Mouse (Mus musculus) 416B (cell line): ENCODE data around the gene Erf.
A peak's percentile ranks its signal among the peaks of the same experiment; 100 is the strongest.

Experiments used
- DNase-seq: peaks from one replicate; pipeline ENCODE4 v3.0.0; 2011; ENCODE audit warnings: low read depth

The Erf gene

GRCm38 (mm10) chr7:25279861-25280791 is 29.6 kb upstream of the Erf start:
- DNase-seq, result peak; percentile 92

GRCm38 (mm10) chr7:25279076-25279860 is 28.7 kb upstream of the Erf start:
- DNase-seq, result peak; percentile 86

- DNase-seq, result peak; percentile 95
These were observed 27.9 kb upstream of the Erf start for GRCm38 (mm10) chr7:25278341-25279075.

- no peak for DNase-seq
These were observed 27.4 kb upstream of the Erf start for GRCm38 (mm10) chr7:25277998-25278340.

DNA sequence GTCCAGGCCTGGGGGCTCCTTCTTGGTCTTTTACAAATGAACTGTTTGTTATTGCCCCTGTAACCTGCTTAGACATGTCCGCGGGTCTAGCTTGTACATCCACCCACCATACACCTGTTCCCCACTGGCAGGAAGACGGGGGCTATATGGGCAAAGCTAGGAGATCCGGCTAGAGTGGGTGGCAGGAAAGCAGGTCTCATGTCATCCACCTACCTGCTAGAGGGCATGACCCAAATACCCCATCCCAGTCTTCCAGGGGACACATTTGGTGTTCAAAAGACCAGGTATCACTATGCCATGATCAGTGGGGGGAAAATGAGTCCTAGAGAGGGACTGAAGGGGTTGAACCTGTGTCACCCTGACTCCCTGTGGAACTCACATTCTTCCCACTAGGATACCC is 26.8 kb upstream of the Erf start:
- DNase-seq, result no peak

- DNase-seq, result no peak
These were observed 25.2 kb upstream of the Erf start for GRCm38 (mm10) chr7:25275555-25276298.

- DNase-seq, result no peak
These were observed 24.4 kb upstream of the Erf start for GRCm38 (mm10) chr7:25274996-25275395.

GRCm38 (mm10) chr7:25274571-25274970 is 24.0 kb upstream of the Erf start:
- peak; percentile 76 for DNase-seq

DNA sequence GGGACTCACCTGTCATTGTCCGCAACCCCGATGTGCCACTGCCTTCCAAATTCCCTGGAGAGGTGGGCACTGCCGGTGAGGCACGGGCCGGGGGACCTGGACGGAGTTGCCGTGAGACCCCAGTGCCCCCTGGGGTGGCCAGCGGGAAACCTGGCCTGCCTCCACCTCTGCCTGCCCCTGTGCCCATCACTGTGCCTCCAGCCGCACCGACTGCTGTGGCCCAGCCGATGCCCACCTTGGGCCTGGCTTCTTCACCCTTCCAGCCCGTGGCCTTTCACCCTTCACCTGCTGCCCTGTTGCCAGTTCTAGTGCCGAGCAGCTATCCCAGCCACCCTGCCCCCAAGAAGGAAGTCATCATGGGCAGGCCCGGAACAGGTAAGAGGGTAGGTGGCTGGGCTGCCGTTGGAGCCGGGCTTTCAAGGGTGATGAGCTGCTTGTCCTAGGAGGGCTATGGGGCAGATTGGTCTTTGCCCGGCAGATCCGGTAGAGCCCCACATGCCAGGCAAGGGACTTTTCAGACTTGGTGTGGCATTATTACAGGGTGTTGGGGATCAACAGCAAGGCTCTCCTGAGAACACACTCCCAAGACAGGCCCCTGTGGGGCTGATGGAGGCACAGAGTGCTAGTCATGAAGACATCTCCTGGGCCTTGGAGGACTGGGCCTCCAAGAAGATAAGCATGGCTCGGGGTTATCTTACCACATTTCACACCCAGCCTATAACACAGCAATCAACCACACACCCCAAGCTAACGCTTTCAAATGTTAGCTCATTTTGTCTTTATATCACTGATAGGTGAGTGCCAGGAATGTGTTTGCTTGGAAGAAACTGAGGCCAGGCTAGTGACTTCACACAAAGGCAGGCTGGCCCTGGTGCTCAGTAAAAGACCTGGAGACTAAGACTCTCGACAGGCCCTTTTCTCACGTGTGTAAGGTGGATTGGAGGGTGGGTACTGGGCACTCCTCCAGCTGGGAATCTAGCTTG is 23.0 kb upstream of the Erf start:
- no peak for DNase-seq

DNA sequence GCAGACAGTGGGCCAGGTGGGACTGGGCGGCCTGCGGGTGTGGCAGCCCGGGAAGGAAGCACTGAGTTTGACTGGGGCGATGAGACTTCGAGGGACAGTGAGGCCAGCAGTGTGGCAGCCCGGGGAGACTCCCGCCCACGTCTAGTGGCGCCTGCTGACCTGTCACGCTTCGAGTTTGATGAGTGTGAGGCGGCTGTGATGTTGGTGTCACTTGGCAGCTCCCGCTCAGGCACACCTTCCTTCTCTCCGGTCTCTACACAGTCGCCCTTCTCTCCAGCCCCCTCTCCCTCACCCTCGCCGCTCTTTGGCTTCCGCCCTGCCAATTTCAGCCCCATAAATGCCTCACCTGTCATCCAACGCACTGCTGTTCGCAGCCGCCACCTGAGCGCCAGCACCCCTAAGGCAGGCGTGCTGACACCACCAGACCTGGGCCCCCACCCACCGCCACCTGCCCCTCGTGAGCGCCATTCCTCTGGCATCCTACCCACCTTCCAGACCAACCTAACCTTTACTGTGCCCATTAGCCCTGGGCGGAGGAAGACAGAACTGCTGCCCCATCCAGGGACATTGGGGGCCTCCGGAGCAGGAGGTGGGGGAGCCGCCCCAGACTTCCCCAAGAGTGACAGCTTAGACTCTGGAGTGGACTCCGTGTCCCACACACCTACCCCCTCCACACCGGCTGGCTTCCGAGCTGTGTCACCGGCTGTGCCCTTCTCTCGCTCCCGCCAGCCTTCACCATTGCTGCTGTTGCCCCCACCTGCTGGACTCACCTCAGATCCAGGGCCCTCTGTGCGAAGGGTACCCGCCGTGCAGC is 22.1 kb upstream of the Erf start:
- DNase-seq, result no peak

DNA sequence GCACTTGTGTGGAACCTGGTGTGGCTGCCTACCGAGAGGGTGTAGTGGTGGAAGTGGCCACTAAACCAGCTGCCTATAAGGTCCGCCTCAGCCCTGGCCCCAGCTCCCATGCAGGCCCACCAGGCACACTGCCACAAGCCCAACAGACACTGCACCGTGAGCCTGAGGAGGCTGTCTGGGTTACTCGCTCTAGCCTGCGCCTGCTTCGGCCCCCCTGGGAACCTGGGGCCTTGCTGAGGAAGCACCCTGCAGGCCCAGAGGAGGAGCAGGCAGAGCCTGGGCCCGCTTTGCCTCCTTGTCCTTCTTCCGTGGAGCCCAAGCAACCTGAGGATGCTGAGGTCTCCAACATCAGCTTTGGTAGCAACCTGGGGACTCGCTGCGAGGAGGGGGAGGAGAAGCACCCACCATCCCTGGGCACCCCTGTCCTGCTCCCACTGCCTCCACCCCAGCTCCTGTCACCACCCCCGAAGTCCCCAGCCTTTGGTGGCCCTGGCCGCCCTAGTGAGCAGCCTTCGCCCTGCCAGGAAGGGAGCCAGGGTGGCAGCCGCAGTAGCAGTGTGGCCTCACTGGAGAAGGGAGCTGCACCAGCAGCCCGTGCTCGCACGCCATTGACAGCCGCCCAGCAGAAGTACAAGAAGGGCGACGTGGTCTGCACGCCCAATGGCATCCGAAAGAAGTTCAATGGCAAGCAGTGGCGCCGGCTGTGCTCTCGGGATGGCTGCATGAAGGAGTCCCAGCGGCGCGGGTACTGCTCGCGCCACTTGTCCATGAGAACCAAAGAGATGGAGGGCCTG is 21.3 kb upstream of the Erf start:
- DNase-seq, result no peak

DNA sequence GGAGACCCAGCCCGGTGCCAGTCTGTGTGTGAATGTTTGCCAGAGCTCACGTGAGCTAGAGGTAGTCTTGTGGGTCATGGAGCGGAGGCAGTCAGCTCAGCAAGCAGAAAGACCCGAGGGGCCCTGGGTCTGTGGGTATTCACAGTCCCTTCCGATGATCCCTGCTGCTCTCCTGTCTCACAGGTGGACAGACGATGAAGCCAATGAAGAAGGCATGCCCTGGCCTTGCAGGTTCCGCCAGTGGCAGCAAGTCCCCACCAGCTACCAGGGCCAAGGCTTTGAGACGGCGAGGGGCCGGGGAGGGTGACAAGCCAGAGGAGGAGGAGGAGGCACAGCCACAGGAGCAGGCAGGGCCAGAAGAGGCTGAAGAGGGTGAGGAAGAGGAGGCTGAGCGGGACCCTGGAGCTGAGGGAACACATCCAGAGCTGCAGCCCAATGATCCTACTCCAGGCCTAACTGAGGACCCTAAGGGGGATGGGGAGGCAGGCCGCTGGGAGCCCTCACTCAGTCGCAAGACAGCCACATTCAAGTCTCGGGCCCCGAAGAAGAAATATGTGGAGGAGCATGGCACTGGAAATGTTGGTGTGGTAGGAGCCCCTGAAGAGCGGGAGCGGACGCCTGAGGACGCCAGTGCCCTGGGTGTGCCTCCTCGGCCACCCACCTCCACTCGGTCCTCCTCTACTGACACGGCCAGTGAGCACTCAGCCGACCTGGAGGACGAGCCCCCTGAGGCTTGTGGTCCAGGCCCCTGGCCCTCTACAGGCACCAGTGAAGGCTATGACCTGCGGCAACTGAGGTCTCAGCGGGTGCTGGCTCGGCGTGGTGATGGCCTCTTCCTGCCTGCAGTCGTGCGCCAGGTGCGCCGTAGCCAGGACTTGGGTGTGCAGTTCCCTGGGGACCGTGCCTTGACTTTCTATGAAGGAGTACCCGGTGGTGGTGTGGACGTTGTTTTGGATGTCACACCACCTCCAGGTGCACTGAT is 20.4 kb upstream of the Erf start:
- DNase-seq, result no peak

DNA sequence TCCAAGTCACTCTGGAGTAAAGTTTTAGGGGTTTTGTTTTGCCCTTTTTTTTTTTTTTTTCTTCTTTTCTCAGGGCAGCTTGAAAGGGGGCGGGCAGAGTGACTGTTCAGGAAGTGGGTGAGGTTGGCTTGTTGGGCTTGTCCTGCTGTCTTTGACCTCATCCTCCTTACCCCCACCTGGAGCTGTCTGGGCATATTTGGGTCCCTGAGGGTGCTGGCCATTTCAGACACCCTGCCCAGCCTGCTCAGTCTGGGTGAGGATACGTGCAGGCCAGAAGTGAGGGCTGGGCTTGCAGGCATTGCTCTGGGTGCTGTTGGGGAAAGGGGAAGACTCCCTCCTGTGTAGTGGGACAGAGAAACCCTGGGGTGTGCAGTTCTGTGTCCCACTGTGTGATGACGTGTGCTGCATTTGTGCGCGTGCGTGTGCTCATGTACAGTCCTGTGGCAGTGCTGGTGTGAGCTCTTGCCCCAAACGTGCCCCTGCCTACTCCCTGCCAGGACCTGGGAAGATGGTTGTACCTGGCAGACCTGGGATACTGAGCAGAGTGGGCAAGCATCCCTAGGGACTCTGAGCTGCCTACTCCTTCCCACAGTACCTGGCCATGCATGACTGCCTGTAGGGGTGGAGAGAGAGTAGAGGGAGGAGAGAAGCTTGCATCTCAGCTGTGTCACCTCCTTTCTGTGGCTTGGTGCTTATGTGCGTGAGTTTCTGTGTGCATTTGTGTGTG is 19.1 kb upstream of the Erf start:
- peak; percentile 73 for DNase-seq

DNA sequence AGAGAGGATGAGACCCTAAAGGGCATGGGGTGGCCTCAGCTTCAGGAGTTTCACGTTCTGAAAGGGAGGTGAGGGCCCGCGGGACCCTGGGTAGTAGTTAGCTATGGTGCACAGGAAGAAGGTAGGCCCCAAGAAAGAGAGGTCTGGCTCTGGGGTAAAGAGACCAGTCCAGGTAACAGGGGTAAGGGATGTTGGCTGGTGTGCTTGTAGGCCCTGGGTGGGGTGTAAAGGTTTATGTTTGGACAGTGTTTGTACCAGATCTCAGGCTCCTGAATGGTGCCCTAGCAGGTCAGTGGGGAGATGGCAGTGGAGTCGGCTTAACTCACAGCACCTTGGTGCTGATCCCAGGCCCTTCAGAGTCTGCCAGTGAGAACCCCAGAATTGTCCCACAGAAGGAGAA is 18.5 kb upstream of the Erf start:
- peak; percentile 32 for DNase-seq

DNA sequence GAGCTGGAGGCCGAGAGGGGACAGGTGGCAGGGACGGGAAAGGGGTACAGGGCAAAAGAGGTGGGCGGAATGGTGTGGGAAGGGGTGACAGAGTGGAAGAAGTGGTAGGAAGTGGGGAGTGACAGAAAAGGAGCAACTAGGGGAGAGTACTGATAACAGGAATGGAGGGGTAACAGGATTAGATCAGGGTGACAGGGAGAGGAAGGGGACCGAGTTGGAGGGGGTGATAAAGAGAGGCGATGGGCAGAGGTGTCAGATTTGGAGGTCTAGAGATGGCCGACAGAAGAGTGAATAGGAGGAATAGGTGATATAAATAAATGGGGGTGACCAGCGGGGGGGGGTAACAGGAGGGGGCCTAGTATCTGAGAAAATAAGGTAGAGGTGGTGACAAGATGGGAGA is 18.0 kb upstream of the Erf start:
- DNase-seq, result no peak

DNA sequence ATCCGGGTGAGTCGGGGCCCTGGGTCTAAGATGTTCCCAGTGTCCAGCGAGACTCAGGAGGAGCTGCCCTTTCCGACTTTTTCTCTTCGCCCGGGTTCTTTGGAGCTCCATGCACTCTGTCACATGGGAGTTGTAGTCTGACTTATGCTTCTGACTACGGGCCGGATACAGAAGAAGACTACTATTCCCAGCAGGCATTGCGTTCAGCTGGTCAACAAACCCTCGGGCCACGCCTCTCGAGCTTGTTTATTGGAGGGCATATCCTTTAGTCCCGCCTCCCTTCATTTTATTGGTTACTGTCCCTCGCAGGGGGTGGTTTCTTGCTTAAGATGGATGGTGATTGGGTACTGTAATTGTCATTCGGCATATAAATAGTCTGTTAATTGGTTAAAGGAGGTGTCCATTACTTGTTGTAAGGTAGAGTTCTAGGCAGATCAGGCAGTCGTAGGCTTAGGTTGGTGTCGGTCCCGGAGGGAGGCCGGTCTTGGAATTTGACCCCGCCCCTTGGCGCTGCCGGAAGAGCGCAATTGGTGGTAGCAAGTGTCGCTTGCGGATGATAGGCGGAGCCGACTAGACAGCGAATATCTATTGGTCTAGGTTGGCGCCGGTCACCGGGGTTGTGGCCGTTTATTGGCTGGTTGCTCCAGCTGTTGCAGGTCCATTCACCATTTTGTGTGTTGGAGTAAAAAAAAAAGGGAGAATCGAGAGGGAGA is 17.3 kb upstream of the Erf start:
- DNase-seq, result peak; percentile 100
